Mouse (Mus musculus): ENCODE data around the gene Nelfe.

Gene Nelfe

GRCm38 (mm10) chr17:34844884-34845283 is 5.3 kb upstream of the Nelfe start:
- no peak for DNase-seq (ENCODE audit: inconsistent age in 2 of 2, low spot score in 1 of 2)

- DNase-seq (ENCODE audit: inconsistent age in 2 of 2, low spot score in 1 of 2) = no peak
Measured at GRCm38 (mm10) chr17:34847192-34847591, 3.0 kb upstream of the Nelfe start.

GRCm38 (mm10) chr17:34847615-34848014 is 2.6 kb upstream of the Nelfe start:
- DNase-seq (ENCODE audit: inconsistent age in 2 of 2, low spot score in 1 of 2) = no peak

GRCm38 (mm10) chr17:34850517-34851125 is 430 bp downstream of the Nelfe start:
- no peak for DNase-seq (ENCODE audit: inconsistent age in 2 of 2, low spot score in 1 of 2)

GRCm38 (mm10) chr17:34853511-34853910 is 3.3 kb downstream of the Nelfe start:
- no peak for DNase-seq (ENCODE audit: inconsistent age in 2 of 2, low spot score in 1 of 2)

- no peak for DNase-seq (ENCODE audit: inconsistent age in 2 of 2, low spot score in 1 of 2)
Measured at GRCm38 (mm10) chr17:34854761-34855160, 4.6 kb downstream of the Nelfe start.

GRCm38 (mm10) chr17:34855825-34856224 is 5.6 kb downstream of the Nelfe start:
- peak; percentile 54 to 85 for DNase-seq (ENCODE audit: inconsistent age in 2 of 2, low spot score in 1 of 2)

GRCm38 (mm10) chr17:34858670-34859069 is 8.5 kb downstream of the Nelfe start:
- no peak for DNase-seq (ENCODE audit: inconsistent age in 2 of 2, low spot score in 1 of 2)

GRCm38 (mm10) chr17:34860514-34860913 is 10.3 kb downstream of the Nelfe start:
- no peak for DNase-seq (ENCODE audit: inconsistent age in 2 of 2, low spot score in 1 of 2)

GRCm38 (mm10) chr17:34861704-34862415 is 11.7 kb downstream of the Nelfe start:
- DNase-seq (ENCODE audit: inconsistent age in 2 of 2, low spot score in 1 of 2) = peak in 1 of 2 experiments; percentile 61

GRCm38 (mm10) chr17:34862416-34863081 is 12.4 kb downstream of the Nelfe start, which contains the start of gene Cfb:
Gene Cfb (minus strand): TSS chr17:34862518.
- no peak for DNase-seq (ENCODE audit: inconsistent age in 2 of 2, low spot score in 1 of 2)

- no peak for DNase-seq (ENCODE audit: inconsistent age in 2 of 2, low spot score in 1 of 2)
Measured at GRCm38 (mm10) chr17:34865981-34866380, 15.8 kb downstream of the Nelfe start.

GRCm38 (mm10) chr17:34874321-34874720 is 24.1 kb downstream of the Nelfe start:
- peak; percentile 54 to 83 for DNase-seq (ENCODE audit: inconsistent age in 2 of 2, low spot score in 1 of 2)

- DNase-seq (ENCODE audit: inconsistent age in 2 of 2, low spot score in 1 of 2) = peak in 1 of 2 experiments; percentile 80
Measured at GRCm38 (mm10) chr17:34879336-34879879, 29.2 kb downstream of the Nelfe start, which contains the start of gene Zbtb12. Gene Zbtb12 (plus strand): TSS chr17:34879483.

GRCm38 (mm10) chr17:34881166-34881565 is 31.0 kb downstream of the Nelfe start:
- no peak for DNase-seq (ENCODE audit: inconsistent age in 2 of 2, low spot score in 1 of 2)

GRCm38 (mm10) chr17:34881683-34882310 is 31.6 kb downstream of the Nelfe start, which contains the start of gene Gm20547:
Gene Gm20547 (minus strand): TSS chr17:34882042.
- DNase-seq (ENCODE audit: inconsistent age in 2 of 2, low spot score in 1 of 2) = peak; percentile 48 to 85

- no peak for DNase-seq (ENCODE audit: inconsistent age in 2 of 2, low spot score in 1 of 2)
Measured at GRCm38 (mm10) chr17:34883332-34883731, 33.1 kb downstream of the Nelfe start.

- DNase-seq (ENCODE audit: inconsistent age in 2 of 2, low spot score in 1 of 2) = no peak
Measured at GRCm38 (mm10) chr17:34884704-34885103, 34.5 kb downstream of the Nelfe start.

- peak in 1 of 2 experiments; percentile 60 for DNase-seq (ENCODE audit: inconsistent age in 2 of 2, low spot score in 1 of 2)
Measured at GRCm38 (mm10) chr17:34885615-34886014, 35.4 kb downstream of the Nelfe start.

- DNase-seq (ENCODE audit: inconsistent age in 2 of 2, low spot score in 1 of 2) = no peak
Measured at GRCm38 (mm10) chr17:34887942-34888341, 37.8 kb downstream of the Nelfe start.

Data from adrenal gland, adult (tissue).